Mouse (Mus musculus) thymus, postnatal 14 days (tissue): ENCODE data around the gene Uqcr10.
A peak's percentile ranks its signal among the peaks of the same experiment; 100 is the strongest.

Source experiments
- DNase-seq: peaks from one replicate; pipeline ENCODE4 v3.0.0; 2021

Uqcr10 gene

DNA sequence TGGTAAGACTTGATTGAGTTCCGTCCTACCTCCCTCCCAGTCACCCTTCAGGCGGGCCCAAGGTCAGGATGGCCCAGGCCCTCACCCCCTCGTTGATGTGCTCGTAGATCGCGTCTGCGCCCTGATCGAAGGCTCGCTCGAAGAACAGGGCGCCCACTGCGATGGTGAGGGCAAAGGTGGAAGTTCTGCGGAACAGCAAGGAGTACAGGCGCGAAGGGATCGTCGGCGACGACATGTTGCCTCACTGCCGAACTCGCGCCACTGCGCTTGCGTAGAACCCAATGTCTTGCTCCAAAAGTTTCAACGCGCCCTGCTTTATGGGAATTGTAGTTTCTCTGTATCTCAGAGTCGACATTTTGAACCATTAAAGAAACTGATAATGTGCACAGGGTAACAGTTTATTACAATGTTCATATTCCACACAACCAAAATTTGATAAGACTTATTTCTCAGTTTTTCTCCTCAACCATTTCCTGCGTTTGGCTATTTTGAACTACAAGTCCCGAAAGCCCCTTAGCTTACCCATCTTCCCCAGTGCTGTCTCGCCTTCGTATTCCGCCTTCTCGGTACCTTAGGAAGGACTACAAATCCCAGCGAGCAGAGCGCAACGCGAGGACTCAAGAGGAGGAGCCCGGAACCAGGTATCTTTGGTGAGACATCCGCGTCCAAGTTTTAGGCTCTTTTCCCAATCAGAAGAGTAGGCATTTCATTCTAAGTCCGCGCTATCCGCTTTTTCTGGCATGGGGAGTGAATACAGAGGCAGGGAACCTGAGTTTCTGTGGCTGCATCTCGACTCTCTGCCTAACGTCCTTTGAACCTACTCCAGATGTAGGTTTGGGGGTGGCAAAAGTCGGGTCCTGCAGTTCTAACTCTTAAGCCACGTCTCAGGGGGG, at the start of gene Uqcr10, which contains the start of gene Zmat5:
TSS of gene Uqcr10 (minus strand) at position 271 of the 893 bp plus-strand sequence.
TSS of gene Zmat5 (plus strand) at position 607 of the 893 bp plus-strand sequence.
- DNase-seq, result peak; percentile 93

DNA sequence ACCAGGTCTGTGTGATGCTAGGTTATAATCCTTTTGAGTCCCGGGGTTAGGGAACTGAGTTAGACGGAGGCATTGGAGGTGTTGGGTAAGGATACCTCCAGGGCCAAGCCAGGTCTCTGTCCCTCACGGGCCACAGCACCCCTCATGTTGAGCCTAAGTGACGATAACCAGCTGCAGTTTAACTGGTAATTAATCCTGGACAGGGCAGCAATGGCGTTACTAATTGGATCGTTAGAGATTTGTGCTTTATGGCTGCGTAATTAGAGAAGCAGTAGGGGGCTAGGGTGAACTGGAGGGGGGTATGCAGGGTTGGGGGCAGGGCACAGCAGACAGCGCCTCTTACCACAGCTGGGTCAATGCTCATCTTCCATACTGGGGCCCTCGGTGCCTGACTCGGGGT, 48.7 kb upstream of the Uqcr10 start:
- no peak for DNase-seq

DNA sequence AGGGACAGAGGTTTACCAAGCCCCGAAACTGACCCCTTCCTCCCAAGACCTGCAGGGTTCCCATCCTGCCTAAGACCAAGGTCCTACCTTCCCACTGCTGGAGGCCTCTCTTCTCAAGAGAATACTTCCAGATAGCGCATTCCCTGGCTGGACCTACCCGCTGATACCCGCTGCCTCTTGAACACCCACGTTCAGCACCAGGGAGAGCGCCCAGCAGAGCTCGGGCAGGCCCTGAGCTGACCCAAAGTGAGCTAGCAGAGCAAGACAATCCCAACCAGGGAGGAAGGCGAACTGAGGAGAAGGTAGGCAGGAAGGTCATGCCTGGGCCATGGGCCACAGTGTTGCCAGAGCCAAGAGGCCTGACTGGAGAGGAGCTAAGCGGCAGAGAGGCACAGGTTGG, 46.1 kb upstream of the Uqcr10 start:
- peak; percentile 58 for DNase-seq

DNA sequence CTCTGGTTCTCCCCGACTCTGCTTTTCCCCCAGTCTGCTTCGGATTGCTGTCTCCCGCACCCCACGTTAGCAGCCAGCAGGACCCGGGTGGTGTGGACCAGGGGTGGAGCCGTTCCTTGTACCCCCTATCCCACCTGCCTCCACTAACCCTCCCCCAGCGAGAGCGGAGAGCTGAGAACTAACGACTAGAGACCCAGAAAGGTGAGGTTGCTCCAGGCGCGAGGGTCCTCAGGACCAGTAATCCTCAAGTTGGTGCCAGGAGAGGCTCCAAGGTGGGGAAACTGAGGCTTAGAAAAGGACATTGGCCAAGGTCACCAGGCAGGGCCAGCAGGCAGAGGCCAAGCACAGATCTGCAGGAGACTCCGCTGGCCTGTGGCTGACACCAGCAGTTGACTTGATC, 43.1 kb upstream of the Uqcr10 start:
- DNase-seq, result no peak

DNA sequence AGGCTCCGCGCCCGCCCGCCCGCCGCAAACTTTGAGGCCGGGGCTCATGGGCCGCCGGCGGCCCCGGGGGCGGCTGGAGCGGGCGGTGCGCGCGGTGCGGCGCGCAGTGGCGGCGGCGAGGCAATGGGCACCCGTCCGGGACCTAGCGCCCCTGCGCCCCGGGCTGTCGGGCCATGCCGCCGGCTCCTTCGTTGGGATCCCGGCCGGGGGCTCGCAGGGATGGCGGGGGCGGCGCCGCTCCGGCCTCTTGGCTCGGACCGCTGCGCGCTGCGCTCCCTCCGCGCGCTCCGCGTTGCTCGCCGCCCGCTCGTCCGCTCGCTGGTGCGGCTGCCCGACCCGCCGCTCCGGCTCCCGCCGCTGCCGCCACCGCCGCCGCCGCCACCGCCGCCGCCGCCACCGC, 42.6 kb upstream of the Uqcr10 start, which contains the start of gene Cabp7:
TSS of gene Cabp7 (minus strand) at position 46 of the 400 bp plus-strand sequence.
- no peak for DNase-seq

DNA sequence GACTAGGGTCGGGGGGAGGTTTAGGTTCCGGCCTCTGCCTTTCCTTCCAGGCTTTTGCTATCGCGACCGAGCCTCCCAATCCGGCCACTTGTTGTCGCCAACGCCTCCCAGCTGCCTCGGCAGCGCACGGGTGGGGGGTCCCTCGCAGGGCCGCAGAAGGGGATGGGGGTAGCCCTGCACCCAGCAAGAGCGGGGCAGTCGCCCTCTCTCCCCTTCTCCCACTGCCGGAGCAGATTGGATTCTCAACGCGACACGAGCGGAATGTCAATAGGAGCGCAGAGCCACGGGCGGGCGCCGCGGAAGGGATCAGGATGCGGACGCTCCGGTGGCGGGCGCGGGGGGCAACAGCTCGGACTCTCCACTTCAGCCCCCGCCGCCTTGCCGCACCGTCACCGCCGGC, 41.8 kb upstream of the Uqcr10 start:
- no peak for DNase-seq

DNA sequence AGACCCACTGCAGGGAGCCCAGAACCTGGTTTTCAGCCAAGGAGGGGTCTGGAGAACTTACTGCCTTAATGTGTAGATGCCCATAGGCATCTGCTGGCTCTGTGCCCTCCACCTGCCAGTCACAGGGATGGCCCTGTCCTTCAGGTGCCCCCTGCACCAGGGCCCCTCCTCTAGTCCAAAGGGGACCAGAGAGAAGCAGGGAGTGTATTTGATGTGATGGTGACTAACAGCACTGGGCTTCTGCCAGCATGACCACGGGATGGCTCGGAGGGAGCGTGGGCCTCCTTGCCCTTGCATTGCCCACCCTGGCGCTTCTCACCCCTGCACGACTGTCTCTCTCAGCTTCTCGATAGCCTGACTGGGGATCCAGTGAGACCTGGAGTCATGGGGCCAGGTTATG, 40.5 kb upstream of the Uqcr10 start:
- DNase-seq, result no peak

DNA sequence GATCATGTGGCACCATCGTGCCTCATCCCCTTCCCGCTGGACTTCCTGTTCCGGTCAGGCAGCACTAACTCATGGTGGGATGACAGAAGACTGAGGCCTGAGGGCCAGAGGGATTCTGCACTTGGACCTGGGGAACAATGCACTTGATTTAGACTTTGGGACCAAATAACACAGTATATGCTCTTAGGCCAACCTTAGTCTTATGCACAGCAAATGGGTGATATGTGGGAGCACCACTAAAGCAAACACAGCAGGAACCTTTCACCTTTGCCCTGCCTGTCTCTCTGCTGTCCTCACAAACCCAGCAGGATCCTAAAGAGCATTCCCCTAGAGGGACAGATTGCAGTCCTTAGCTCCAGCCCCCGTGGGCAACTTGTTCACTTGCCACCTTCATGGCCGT, 36.6 kb upstream of the Uqcr10 start:
- DNase-seq, result no peak

DNA sequence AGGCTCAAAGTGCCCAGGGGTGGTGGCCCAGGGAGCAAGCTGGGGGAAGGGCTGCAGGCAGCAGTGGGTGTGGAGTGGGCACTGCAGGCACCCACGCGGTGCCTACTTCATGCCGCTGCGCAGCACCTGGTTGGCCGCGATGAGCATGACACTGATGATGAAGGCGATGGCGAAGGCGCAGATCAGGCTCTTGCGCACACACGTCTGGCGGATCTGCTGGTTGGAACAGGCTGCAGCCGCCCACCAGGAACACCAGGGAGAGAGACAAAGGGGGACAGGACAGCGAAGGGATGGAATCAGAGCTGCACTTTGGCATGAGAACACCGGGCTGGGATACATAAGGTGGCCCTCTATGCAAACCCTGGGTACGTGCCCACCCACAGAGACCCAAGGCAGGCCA, 34.6 kb upstream of the Uqcr10 start:
- no peak for DNase-seq

DNA sequence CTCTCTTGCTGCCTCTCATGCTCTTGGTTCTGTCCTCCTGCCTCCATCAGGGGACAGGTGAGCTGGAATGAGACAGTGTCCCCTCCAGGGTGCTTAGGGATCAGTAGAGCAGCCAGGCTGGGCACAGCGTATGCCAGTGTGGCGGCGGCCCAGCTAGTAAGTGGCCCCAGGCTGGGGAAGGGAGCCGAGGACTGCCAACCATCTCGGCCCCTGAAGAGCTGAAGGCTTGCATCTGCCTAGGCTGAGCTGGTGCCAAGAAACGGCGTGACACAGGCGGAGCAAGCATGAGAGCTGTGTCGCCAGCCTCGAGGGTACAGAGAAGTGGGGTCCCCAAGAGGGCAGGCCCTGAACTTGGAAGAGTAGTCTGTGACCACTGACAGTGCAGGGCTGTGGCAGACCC, 33.5 kb upstream of the Uqcr10 start:
- no peak for DNase-seq

DNA sequence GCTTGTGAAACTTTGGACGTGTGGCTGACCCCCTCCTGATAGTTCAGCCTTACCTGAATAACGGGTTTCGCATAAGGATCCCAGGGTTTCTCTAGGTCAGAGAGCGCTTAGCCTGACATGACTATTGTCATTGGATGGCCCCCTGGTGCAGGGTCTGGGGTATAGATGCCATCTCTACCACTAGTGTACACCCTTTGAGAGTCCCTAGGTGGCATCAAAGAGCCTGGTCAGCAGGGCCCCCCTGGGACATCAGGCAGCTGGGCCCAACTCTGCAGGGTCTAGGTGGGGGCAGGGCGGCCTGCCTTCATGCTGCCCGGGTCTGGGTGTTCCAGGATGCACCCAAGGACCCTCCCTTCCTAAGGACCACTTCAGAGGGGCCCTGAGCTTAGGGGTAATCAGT, 32.2 kb upstream of the Uqcr10 start:
- no peak for DNase-seq

DNA sequence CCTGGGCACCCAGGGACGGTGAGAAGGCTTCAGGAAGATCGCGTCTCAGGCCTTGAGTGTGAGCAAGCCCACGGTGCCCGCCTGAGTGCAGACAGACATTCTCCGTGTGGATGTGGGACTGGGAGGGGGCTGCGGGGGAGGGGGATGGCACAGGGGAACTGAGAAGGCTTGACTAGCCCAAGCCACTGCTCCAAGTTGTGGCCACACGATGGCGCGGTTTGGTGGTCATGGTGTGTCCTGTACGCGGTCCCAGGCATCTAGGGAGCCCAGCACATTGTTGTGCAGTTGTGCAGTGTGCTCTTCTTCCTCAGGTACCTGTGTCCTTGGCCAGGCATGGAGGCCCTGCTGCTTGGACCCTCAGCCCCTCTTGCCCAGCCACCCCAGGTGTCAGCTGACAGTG, 30.0 kb upstream of the Uqcr10 start:
- no peak for DNase-seq

DNA sequence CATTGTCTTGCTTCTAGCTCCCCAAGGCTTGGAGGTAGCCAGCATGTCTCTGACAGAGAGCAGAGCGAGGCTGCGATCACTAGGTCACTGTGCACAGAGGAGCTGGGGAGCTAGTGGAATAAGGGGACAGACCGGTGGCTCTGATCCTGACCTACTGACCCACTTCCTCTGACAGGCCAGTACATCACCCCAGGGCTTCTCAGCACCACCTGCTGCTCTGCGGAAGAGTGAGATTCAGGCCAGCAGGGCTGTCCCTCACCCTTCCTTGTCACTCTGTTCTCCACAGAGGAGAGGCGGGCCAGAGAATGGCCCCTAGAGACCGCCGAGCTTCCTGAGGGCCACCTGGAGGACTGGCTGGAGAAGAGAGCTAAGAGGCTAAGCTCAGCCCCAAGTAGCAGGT, 27.6 kb upstream of the Uqcr10 start:
- DNase-seq, result no peak

DNA sequence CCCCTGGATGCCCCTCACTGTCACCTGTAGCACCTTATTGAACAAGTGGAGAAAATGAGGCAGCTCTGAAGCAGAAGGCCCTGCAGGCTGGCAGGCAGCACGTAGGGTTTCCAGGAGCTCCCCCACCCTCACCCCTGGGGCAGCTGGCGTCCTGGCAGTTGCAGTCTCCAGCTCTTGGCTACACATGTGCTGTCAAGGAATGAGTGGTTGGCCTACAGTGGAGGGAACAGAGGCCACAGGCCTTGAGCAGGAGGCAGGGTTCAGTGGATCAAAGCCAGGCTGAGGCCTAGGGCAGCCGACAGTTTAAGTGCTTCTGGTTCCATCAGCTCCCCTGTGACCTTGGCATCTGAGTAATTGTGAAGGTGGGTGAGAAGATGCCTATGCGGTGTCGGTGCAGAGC, 26.8 kb upstream of the Uqcr10 start:
- DNase-seq, result no peak

DNA sequence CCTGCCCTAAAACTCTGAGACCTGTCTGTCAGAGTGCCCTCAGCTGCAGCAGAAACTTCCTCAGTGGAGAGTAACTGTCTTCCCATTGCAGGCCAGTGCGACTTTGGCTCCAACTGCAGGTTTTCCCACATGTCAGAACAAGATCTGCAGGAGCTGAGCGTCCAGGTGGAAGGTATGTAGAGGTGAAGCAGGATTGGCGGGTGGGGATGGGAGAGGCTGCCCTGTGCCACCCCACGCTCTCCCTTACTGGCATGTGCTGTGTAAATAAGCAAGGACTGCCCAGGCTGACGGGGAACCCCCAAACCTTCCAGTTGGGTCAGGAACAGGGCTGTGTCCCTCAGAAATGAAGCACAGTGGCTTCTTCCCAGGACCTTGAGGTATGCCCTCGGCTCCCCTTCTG, 26.0 kb upstream of the Uqcr10 start:
- DNase-seq, result no peak

DNA sequence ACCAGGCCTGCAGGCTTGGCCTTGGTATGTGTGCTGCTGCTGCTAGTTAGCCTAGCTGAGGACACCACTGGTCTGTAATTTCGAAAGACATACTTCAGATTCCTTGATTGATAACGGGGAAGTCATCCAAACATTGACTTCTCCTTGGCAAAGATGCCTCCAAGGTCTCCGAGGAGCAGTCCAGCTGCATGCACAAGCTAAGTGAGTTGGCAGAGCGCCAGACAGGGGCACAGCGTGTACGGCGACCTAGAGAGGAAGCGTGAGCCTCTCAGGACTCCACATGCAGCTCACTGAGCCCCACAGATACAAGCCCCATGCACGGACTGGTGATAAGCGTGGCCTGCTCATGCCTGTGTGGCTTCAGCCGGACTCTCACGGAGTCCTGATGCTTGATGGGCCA, 25.5 kb upstream of the Uqcr10 start:
- peak; percentile 25 for DNase-seq

DNA sequence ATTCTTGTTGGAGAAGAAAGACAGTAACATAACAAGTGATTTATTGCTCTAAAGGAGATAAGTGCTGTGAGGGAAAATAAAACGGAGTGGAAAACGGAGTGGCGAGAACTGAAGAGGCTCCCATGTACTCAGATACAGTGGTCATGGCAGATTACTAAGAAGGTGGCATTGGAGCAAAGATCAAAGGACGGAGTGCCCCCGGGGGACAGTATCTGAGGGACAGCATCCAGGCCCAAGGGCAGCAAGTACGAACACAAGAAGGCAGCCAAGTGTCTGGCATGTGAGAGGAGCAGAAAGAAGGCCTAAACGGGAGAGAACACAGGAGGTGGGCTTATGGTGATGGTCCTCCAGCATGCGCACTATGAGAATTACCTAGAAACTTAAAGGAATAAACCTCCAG, 17.6 kb upstream of the Uqcr10 start:
- DNase-seq, result no peak

DNA sequence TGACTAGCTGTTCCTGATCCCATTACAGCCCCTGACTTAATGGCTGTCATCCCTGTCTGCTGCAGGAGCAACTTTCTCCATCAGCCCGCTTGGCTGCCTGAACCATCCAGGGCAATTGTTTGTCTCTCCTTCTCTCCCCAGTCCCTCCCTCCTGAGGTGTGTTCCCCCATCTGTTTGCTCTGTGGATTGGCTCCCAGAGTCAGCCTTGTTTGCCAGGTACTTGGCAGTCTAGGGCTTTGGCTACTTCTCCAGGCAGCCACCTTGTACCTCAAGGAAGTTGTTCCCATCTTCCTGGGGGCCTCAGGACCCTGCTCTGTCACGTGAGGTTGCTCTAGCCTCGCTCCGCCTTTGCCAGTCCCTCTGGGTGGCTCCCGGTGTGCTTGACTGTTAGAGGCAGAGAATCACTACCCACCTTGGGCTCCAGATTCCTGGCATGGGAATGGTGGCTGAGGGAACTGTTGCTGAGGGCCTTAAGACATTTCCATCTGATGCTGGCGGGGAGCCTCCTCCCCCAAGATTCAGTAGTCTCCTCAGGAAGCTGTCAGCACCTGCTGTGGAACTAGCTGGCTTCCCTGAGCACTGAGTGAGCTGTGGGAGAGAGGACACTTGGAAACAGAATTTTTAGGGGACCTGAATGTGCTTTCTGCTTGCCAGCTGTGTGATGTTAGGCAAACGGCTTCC, 16.9 kb upstream of the Uqcr10 start:
- DNase-seq, result no peak

DNA sequence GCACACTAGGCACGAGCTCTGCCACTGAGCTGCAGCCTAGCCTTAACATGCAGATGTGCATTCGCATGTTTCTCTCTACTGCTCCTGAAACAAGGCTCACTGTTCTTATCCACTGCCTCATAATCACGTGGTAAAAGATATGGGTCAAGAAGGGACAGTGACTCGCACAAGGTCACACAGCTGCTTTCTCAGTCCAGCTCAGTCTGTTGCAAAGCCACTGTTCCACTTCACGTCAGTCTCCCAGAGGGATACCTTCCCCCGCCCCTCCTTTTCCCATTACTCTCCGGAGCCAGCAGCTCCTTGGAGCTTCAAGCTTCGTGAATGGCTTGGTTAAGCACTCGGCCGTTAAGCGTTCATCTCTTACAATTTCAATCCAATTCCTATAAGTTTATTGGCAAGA, 16.3 kb upstream of the Uqcr10 start:
- DNase-seq, result no peak

DNA sequence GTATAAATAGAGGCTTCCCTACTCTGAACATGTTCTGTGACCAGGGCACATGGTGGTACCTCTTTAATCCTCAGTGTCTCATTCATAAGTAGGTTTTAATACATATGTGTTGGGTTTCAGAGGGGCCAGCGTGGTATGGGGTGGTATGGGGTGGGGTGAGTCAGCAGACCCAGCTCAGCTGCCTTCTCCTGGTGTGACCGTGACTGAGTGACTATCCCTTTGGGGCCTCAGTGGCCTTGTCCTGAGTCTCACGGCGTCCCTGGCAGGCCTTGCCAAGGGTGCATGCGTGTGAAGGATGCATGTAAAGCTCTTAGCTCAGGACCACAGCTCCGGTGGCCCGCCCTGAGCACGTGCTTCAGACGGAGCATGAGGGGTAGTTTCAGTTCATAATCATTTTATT, 15.8 kb upstream of the Uqcr10 start:
- no peak for DNase-seq

DNA sequence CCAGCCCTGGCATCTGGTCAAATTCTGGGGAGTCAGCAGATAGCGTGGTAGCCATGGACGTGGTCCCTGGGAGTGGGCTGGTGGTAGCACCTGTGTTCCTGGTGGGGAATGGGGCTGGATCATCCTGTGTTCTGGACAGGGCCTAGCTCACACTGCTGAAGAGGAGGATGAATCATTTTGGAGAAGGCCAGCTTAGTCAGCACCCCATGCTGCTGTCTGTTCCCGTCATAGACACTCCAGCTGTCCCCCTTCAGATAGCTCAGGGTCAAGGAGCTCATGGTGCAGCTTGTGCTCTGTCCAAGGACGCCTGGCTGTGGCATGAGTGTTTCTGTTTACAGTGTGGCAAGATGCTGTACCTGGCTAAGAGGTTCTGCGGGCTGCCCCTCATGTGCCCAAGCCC, 14.4 kb upstream of the Uqcr10 start:
- no peak for DNase-seq

DNA sequence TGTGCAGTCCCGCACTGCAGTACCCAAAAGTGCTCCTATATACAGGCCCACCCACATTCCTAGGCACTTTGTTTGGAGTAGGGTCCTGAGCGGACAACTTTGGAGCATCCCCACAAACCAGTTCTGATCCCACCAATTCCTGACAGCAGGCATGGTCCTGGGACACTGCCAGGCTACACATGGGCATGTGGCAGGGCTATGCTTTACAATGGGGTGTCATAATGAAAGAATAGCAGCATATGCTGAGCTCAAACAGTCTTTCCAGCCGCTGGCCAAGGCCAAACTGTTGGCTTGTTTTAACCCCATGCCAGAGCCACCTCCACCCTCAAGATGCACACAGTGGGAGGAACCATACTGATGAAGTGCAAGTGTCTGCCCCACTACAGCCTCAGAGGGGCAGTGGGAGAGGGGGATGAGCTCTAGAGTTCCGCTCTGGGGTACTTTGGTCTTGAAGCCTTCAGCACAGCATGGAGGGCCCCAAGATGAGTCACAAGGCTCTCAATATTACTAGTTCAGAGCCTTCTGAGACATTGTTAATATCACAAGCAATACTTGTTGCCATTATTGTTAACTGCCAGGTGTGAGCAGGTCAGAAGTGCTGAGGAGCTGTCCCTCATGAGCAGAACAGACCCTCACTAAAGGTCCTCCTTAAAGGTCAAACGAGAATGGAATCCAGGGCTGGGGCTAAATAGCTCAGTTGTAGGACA, 12.5 kb upstream of the Uqcr10 start:
- no peak for DNase-seq

DNA sequence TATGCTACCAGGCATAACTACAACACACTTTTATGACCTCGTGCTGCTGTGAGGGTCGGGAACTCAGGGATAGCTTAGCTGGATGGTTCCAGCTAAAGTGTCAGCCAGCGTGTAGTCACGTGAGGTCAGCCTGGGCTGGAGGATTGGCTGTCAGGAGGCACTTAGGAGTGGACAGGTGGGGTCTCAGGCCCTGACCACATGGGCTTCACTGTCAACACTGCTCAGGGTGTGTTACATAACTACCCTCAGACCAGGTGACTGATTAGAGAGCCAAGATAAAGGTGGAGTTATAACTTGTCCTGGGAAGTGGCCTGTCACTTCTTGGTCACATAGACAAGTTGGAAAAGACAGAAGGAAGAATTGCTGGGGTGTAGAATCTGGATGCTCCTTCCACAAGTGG, 11.5 kb upstream of the Uqcr10 start:
- DNase-seq, result no peak

DNA sequence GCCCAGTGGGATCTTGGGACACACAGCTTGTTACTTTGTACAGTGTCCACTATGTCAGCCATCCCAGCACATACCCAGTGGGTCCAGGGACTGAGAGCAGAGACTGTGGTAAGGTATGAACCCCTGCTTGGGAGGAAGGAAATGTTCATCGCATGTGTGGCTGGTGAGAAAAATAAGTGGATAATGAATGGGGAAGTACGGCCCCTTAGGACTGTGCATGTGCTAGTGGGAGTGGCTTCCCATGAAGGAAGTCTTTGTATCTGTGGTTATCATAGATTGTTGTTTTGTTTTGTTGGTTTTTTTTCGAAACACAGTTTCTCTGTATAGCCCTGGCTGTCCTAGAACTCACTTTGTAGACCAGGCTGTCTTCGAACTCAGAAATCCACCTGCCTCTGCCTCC, 10.6 kb upstream of the Uqcr10 start:
- no peak for DNase-seq
